ENCODE assay signal across 1 mouse cellular context in the genomic region with DNA sequence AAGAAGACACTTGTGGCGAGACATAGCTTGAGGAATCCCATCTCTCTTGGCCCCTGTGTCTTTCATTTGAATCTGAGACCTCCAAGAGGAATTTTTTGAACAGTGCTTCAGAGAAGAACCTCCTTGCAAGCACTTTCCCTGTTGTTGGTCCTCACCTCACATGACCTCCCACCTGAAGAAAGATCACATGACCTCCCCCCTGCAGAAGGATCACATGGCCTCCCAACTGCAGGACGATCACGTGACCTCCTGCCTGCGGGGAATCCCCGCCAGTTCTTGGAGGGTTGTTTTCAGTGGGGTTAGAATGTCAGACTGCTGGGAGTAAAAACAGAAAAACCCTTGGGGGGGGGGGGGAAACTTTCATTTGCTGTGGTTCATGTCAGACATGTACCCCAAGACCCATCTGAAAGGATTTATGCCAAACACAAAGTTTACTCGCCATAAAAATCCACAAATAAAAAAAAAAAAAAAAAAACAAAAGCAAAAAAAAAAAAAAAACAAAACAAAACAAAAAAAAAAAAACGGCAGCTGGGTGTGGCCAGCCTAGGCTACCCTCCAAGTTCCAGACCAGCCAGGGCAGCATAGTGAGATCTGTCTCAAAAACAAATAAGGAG.
TF ChIP-seq lines count a peak whose summit lies in the region.

No protein-coding gene starts in this region.

TF ChIP-seq in CH12.LX, 34 proteins besides CTCF, POLR2A, EP300 and RAD21 (continued from another document):
- TF ChIP-seq ZMIZ1 (IDR thresholded peaks at IDR 0.05; ENCODE audit: low read depth, low read length) (no peak), ZNF384 (IDR thresholded peaks at IDR 0.05; ENCODE audit: low read depth, low read length) (peak; percentile 95)
